Mouse (Mus musculus): ENCODE measurements around the gene Zkscan17. TPM values are rescaled to one million over a fixed set of nuclear protein-coding genes. Genes with fewer than 3 reads are reported as not detected.

The Zkscan17 gene
- total RNA-seq (2023), result 1 to 10 TPM; 7.6 to 9.6 TPM

DNA sequence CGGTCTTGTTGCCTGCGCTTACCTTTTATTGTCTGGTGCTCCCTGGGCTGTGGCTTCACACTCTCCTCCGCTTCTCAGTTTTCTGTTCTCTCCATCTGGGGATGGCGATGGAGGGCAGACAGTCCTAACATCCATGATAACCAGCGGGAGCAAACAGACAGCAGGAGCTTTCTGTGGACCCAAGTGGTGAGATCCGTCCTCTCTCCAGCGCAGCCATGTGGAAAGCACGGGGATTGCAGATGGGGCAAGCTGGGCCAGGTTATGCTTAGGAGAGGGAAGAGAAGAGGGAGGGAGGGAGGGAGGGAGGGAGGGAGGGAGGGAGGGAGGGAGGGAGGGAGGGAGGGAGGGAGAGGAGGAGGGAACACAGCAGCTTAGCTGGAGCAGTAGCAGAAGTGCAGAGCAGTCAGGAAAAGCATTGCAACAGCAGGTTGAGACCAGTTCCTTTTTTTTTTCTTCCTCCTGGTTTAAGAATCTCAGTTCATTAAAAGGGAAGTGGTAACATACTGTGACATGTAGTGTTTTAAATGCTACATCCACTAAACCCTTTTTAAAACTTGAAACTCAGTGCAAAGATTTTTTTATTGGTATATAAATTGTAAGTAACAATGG is at the start of gene Zkscan17:
Gene Zkscan17, minus strand, starts transcription at position 280 of the 609 bp plus-strand sequence.

DNA sequence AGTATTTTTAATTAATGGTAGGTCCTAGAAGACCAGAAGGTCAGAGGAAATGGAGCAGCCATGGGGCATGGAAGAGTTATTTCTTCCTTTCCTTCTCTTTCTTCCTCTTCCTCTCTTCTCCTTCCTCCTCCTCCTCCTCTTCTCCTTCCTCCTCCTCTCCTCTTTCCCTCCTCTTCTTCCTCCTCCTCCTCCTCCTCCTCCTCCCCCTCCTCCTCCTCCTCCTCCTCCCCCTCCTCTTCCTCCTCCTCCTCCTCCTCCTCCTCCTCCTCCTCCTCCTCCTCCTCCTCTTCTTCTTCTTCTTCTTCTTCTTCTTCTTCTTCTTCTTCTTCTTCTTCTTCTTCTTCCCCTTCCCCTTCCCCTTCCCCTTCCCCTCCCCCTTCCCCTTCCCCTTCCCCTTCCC is 49.6 kb upstream of the Zkscan17 start, which contains the start of gene Olfr222:
Gene Olfr222, minus strand, starts transcription at position 101 of the 400 bp plus-strand sequence.

DNA sequence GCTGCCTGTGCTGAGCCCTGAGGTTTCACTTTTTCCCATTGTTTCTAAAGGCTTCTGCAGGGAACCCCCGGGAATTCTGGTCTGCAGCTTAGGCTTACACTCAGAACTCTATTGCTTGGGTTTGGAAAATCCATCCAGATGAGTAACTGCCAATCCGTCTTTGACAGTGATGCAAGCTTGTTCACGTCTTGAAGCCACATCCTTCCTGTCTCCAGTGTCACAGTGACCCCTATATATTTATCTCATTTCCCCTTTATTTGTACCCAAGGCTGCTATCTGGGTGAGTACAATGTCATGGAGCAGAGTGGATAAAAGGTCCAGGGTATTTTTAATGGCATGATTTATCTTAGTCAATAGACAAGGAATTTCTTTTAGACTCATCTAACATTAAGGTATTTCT is 14.8 kb upstream of the Zkscan17 start, which contains the start of gene Nlrp3:
Gene Nlrp3, plus strand, starts transcription at position 245 of the 400 bp plus-strand sequence.

DNA sequence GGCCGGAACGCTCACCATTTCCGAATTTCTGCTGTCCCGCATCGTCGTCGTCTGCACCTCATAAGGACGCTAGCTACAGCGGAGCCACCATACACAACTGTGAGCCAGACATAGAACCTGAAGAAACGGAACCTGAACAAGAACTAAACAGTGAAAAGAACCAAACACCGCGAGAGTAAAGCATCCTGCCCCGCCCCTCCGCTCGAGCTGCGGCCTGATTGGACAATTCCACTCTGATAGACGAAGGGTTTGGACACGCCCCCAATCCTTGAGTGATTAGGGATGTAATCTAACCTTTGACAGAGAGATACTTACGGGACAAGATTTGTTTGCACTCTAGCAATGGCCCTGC is 54.2 kb downstream of the Zkscan17 start, which contains the start of gene Zfp867:
Gene Zfp867, minus strand, starts transcription at position 149 of the 352 bp plus-strand sequence.

DNA sequence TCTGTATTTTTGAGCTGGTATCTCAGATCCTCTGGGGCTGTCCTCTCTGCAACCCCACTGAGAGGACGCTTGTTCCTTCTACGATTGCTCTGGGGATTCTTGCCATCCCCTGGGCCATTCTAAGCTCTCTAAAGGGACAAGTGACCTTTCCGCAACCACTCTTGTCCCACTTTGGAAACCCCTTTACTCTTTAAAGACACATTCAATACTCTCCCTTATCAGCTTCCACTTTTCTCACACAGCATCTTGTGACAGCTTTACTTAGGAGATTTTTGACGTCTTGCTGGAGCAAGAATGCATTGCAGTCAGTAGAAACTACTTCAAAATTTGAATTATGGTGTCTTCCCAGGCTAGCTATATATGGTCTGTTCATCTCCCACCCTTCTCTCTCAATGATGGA is 75.5 kb downstream of the Zkscan17 start, which contains the start of gene Snap47:
Gene Snap47, minus strand, starts transcription at position 101 of the 400 bp plus-strand sequence.

DNA sequence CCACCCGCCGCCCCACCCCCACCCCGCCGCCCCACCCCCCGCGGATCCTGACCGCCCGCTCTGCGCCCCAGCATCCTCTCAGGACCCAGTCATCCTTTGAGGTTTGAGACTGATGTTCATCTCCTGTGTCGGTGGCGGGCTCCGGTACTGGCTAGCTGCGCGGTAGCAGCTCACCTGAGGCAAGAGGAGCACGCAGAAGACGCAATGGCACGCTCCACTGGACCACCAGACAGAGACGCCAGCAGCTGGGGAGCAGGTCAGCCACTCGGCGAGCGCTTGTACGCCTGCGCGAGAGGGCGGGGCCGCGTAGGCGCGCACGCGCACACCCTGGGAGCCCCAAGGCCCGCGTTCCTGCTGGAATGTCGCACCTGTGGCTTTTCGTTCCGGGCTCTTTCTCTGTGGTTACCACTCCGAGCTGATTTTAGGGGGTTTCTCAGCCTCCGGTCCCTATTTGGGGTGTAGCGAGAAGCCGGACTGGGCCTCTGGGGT is 76.8 kb downstream of the Zkscan17 start, which contains the start of gene Jmjd4:
Gene Jmjd4, plus strand, starts transcription at position 305 of the 489 bp plus-strand sequence.

Other genes with a start within 250 kb of the Zkscan17 start
- not detected for gene Wnt3a, start 236.0 kb downstream of the Zkscan17 start, total RNA-seq (2023)
- gene Wnt9a, start 219.8 kb downstream of the Zkscan17 start, total RNA-seq (2023), result not detected
- gene Prss38, start 151.1 kb downstream of the Zkscan17 start, total RNA-seq (2023), result not detected
- 1 to 10 TPM; 1.0 to 2.3 TPM for gene Jmjd4, start 76.7 kb downstream of the Zkscan17 start, total RNA-seq (2023)
- gene Snap47, start 75.6 kb downstream of the Zkscan17 start, total RNA-seq (2023), result 1 to 10 TPM; 4.0 to 4.9 TPM
- gene Zfp867, start 54.3 kb downstream of the Zkscan17 start, total RNA-seq (2023), result under 1 TPM; 0.42 to 0.46 TPM
- 100 to 1,000 TPM; 313 to 335 TPM for gene Nlrp3, start 14.8 kb upstream of the Zkscan17 start, total RNA-seq (2023)
- gene Olfr222, start 49.5 kb upstream of the Zkscan17 start, total RNA-seq (2023), result not detected
- not detected for gene Olfr223, start 66.5 kb upstream of the Zkscan17 start, total RNA-seq (2023)
- gene Mprip, start 134.6 kb upstream of the Zkscan17 start, total RNA-seq (2023), result 10 to 100 TPM; 46.3 to 51.8 TPM